Mouse (Mus musculus) brain, embryonic 14.5 days (tissue): ENCODE measurements around the gene Mybph.

Source experiments
- CTCF ChIP-seq: fragments of 200-500 bp; IDR thresholded peaks from 2 replicates; pipeline ENCODE4 v1.5.1; 2012; ENCODE audit warnings: inconsistent platforms, mild to moderate bottlenecking, moderate library complexity, borderline replicate concordance; ENCODE audit not compliant: insufficient read depth, insufficient read length; ENCODE audit errors: extremely low read depth
- POLR2A ChIP-seq: fragments of 200-500 bp; IDR thresholded peaks from 2 replicates; pipeline ENCODE4 v1.6.1; 2012; ENCODE audit warnings: mild to moderate bottlenecking, inconsistent platforms, borderline replicate concordance; ENCODE audit not compliant: poor library complexity, insufficient read depth, insufficient read length, severe bottlenecking; ENCODE audit errors: extremely low read depth

- no peak for TF ChIP-seq CTCF
- TF ChIP-seq POLR2A = no peak
Measured at GRCm38 (mm10) chr1:134206085-134206484, 12.8 kb downstream of the Mybph start.
